Mouse (Mus musculus): ENCODE data around the gene Stard10.

Gene Stard10

GRCm38 (mm10) chr7:101306841-101307240 lies 10.0 kb upstream of the Stard10 start:
- no peak for DNase-seq

- DNase-seq, result no peak
These were observed 6.9 kb upstream of the Stard10 start for GRCm38 (mm10) chr7:101309985-101310326.

DNA sequence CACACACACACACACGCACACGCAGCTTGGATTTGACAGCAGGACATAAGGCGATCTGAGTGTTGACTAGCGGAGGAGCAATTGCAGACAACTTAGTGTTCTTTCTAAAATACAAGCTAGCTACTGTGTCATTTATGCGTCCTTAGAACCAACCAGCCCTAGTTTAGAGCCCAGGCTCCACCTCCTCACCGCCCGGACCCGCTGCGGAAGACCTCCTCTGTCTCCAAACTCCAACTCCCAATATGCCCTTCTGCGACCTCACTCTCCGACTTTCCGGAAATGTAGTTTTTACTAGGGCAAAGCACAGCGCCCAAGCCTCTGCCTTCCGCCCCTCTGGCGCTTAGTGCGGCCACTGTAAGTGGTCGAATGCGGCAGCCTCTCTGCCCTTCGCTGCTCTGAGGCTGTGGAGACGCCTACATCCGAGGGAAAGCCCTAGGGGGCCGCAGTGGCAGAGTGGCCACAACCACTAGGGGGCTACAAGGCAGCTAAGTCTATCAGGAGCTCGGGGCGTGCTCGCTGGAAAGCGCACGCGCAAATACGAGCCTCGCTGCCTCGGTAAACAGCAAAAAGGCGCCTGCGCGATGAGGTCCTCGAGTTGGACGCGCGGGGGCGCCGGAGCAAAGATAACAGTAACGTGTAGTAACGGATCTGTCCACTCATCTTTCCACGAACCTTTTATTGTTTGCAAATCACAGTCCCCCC lies 6.4 kb upstream of the Stard10 start:
- DNase-seq, result peak; percentile 98

DNA sequence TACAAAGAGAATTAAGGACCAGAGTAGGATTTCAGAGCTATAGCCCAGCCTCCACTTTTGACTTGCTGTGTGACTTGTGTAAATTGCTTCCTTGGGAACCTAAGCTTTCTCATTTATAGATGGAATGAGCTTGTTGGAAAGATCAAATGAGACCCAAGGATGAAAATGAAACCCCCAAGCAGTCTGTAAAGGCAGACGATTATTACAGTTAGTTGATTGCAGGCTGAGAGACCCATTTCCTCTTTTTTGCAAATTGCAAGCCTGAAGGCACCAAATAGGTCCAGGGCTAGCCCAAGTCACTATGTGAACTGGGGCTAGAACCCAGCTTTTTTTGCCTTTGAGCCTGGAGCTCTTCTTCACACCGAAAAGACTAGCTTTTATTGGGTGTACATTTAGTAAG lies 5.8 kb upstream of the Stard10 start:
- no peak for DNase-seq

DNA sequence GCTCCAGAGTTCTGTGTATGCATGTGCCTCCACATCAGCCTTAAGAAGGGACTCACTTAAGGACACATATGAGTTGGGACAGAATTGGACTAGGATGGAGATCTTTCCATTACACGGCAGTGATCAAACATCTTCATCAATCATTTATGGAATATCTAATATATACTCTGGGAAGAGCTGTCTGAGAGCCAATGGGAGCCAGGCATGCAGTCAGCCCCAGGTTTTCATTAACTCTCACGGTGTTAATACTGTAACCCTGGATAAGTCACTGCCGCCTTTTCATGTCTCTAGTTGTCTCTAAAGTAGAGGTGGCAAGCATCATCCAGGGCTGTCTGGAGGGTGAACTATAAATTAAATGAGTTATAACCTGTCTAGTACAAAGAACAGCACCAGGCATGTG lies 3.9 kb upstream of the Stard10 start:
- DNase-seq, result no peak

DNA sequence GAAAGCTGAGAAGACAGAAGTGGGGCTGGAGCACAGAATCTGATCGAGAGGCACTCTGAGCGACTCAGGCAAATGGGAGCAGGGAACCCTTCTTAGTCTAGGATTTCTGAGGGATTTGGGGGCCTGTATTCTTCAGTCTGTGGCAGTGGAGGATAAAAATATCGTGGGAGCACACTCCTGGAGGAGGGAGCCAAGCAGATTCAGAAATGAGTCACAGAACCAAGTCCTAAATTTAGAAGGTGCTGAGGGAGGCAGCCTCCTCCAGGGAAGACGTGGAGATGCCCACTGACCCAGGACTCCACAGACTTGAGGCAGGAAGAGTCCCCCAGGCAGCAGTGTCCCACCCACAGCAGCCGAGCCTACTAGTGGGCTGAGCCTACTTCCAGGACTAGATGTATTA lies 2.5 kb upstream of the Stard10 start:
- DNase-seq, result no peak

- no peak for DNase-seq
These were observed 1.2 kb upstream of the Stard10 start for GRCm38 (mm10) chr7:101315699-101316098.

DNA sequence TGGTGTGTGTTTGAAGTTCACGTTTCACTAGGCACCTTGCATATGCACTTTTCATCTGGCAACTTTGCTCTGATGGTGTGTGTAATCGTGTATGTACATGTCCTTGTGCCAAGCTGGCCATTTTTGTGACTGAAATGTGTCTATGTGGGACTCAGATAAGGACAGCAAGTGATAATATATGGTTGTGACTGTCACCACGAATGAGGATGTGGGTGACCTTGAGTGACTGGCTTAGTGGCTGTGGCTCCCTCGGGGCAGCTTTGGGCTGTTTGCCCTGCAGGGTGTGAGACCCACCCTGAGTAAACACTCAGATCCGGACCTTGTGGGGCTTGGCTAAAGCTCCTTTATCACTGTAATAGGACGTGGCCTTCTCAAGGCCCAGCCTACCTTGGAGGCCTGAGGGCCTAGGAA lies 290 bp upstream of the Stard10 start:
- no peak for DNase-seq

DNA sequence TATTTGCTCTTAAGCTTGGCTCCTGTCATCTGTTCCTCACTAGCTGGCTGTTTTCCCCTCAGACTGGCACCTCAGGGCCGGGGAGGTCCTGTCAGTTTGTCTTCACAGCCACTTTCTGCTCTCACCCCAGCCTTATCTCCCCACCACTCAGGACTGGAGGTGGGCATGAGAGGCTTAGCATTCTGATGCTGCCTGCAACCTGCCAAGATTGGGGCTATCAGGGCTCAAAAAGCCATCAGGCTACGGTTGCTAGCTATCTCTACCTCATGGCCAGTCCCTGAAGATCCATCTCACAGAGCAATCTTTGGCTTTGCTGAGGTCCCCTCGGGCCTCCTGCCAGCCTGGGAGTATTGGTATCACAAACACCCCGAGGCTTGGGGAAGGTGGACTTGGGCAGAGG lies 2.0 kb downstream of the Stard10 start:
- DNase-seq, result no peak

DNA sequence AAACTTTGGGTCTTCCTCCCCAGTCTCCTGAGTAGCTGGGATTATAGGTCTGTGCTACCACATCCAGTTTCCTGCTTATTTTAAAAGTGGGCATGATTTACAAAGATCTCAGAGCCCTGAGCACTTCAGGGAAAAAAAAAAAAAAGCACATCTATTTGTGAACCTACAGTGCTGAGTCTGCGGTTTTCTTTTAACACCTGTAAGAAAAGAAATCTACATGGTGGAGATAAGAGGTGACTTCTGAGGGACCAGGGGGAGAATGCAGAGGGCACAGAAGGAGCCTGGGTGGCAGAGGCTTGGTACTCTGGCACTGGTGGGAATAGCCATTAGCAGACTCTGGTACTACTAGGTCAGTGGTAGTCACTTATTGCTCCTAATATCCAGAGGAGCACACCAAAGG lies 2.9 kb downstream of the Stard10 start:
- no peak for DNase-seq

DNA sequence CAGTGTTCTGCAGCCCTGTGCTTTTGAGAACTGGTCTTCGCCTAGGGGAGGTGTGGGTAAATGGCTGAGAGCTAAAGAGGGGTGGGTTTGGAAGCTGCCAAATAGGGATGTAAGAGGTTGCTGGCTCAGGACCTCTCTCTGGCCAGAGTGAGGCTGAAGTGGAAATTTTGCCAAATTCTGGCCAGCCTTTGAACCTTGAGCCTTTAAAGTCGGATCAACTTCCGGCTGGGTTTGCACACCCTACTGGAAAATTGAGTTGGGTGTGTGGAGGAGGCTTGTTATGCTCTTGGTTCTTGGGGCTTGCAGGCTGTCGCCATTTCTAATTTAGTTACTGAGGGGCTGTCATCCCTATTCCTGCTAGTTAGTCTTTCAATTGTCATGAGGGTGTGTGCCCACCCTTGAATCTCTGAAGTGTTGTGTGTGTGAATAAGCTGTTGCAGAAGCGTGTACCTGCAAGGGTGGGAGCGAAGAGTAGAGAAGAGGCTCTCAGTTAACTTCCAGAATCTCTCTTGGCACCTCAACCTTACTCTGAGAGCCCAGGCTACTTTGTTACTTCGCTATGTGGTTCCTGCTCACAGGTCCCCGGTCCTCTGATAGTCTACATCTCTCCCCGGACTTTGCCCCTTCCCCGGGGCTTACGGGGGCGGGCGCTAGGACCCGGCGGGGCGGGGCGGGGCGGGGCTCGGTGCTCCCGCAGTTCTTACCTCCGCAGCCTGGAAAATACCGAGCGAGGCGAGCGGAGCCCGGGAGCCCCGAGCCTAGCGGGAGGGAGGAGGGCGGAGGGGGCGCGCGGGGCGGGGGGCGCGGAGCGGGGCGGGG lies 3.7 kb downstream of the Stard10 start:
- DNase-seq, result no peak

- DNase-seq, result peak; percentile 55
These were observed 4.4 kb downstream of the Stard10 start for GRCm38 (mm10) chr7:101321218-101321827.

DNA sequence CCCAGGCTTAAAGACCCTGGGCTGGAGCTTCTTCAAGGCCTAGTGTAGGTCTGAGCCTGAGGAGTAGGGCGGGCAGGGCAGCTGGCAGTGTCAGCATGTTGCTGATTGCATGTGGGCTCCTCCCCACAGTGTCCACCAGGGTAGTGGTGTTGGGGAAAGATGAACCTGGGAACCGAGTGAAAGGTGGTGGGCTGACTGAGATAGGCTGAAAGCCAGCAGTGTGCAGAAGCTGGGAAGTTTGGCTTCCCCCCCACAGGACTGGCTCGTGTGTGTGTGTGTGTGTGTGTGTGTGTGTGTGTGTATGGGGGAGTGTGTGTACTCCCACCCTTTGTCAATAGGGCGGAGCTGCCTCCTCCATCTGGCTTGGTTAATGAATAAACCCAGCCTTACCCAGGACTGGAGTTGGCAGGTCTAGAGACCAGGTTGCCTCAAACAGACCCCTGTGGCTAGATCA lies 6.3 kb downstream of the Stard10 start:
- no peak for DNase-seq

DNA sequence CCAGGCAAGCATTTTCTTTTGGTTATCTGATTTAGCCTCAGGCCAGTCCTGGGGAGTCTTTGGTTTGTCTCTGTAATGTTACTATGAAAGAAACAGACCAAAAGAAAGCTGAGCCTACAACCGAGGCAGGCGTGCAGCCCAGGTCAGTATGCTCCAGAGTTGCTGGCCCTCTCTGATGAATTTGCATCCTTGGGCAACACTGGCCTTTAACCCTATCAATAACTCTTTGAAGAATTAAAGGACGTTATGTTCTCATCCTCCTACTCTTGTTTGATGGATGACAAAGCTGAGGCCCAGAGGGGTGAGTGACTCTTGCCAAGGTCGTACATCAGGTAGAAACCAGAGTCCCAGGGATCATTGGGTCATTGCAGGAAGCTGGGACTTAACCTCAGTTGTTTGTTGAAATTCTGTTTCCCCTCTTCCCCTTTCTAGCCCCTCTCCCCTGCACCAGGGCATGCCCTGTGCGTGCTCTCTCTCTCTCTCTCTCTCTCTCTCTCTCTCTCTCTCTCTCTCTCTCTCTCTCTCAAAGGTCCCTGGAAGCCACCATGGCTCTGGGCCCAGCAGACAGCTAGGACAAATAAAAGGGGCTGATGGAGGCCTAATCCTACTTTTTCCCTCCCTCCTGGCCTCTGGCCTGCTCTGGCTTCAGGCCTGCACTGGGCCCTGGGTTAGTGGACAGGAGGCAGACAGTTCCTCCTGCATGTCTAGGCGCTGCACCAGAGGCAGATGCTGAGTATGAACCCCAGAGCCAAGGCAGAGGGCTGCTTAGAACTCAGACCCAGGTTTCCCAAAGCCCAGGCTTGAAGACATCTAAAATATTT lies 7.5 kb downstream of the Stard10 start:
- no peak for DNase-seq

GRCm38 (mm10) chr7:101326006-101326405 lies 9.1 kb downstream of the Stard10 start:
- DNase-seq, result no peak

DNA sequence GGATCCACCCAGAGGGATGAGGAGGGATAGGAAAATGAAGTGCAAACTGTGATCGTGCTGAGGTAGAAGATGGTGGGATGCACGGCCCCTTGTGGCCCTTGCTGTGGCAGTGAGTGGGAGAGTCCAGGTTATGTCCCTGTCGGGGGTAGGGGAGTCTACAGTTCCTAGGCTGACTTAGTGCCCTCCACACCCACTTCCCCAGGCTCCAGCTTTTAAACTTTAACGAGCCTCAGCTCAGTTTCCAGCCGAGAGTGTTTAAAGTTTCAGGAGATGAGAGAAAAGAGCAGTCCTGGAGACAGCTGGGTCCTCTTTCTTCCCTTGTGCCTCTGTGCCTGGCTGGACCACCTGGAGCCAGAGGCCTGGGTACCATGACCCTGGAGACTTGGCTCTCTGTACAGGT lies 10.4 kb downstream of the Stard10 start:
- DNase-seq, result no peak

GRCm38 (mm10) chr7:101327786-101328185 lies 10.9 kb downstream of the Stard10 start:
- no peak for DNase-seq

DNA sequence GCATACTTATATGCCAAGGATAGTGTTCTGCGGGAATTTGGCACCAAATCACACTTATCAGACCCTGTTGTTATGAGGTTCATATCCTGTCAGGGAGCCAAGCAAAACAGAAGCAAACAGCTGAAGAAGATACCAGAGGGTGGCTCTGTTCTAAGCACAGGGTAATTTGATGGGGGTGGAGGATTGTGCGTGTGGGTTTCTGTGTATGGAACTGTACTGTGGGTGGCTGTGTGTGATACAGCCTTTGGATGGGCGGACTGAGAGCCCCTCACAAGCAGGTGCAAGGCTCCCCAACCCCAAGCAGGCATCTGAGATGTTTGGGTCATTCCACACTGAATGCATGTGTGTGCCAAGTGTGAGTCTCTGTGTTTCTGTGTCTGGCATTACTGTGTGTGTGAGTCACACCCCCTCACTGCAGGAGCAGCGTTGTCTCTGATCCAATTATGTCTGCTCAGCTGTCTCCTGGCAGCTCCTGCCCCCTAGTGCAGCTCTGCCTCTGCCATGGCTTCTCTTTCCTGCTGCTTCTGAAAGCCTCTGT lies 11.8 kb downstream of the Stard10 start:
- DNase-seq, result no peak

GRCm38 (mm10) chr7:101329606-101330005 lies 12.7 kb downstream of the Stard10 start:
- no peak for DNase-seq

DNA sequence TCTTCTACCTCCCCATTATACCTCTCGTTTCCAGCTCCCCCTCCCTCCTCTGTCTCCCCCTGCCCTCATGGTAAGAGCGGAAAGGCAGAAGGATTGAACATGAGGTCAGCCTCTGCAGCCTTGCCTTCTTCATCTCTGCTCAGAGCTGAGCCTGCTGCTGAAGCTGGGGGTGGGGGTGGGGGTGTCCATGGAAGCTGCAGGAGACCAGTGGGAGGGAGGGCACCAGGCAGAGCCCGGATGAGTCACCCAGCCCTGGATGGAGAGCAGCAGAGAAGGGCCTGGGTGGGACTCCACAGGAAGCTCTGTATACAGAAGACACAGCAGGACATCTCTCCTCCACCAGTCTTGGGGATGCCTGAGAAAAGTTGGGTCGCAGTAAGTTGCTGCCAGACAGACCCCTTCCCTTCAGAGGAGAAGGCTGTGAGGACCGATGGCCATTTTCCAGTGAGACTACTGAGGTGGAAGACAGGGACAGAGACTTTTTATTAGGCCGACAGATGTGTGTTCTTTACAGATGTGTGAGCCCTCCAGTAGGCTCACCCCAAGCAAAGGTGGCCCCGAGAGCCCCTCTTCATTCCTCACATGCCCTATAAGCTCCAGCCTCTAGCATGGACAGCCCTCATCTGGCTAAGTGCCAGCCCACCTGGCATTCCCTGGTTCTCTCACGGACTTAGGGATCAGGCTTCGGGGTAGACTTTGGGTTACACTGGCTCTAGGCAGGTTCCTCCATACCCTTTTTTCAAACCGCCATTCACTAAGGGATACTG lies 13.4 kb downstream of the Stard10 start:
- DNase-seq, result no peak

- DNase-seq, result no peak
These were observed 13.9 kb downstream of the Stard10 start for GRCm38 (mm10) chr7:101330841-101331173.

Data from thymus, postnatal 14 days (tissue).